Mouse (Mus musculus): Measurements from ENCODE around the gene Trappc2l. TPM values are rescaled to one million over a fixed set of nuclear protein-coding genes. Genes with fewer than 3 reads are reported as not detected.
"Not testable (repeated sequence)": the region's sequence is repeated elsewhere in the genome, so short reads cannot be mapped to it uniquely, and the experiment has no call there.

Gene Trappc2l
- polyA plus RNA-seq, 1 experiment from 2014 or later: 73.3 TPM

GRCm38 (mm10) chr8:122629388-122629787, 17.9 kb downstream of the Trappc2l start:
- Histone ChIP-seq H3K9ac (ENCODE audit: low read depth, low read length) (no peak overlapping the region), H3K36me3 (ENCODE audit: insufficient read depth, low read length) (no peaks in the 10 kb centered on the region), H3K4me2 (ENCODE audit: low read length) (no peak overlapping the region), H3K27ac (no peak overlapping the region), H3K4me3 (replicated peaks; ENCODE audit: low read depth, low read length) (no peak overlapping the region), H3K9me3 (replicated peaks; ENCODE audit: low read length) (no peaks in the 10 kb centered on the region), H3K27me3 (ENCODE audit: insufficient read depth, low read length) (no peaks in the 10 kb centered on the region), H3K4me1 (replicated peaks; ENCODE audit: insufficient read depth, low read length) (no peaks in the 10 kb centered on the region)
- DNase-seq (ENCODE audit: low spot score): no peak
- TF ChIP-seq CTCF (IDR thresholded peaks at IDR 0.05; ENCODE audit: low read depth): no peak
- WGBS: 46% methylated on average over 10 of the region's 10 CpGs
- no peak for ATAC-seq (replicated peaks; ENCODE audit: low FRiP score, low read depth)

GRCm38 (mm10) chr8:122630696-122631095, 19.3 kb downstream of the Trappc2l start:
- Histone ChIP-seq H3K4me1 (replicated peaks; ENCODE audit: insufficient read depth, low read length) (no peaks in the 10 kb centered on the region), H3K4me2 (ENCODE audit: low read length) (no peak overlapping the region; the same call in 1 of the 2 replicates), H3K27ac (no peak overlapping the region), H3K4me3 (replicated peaks; ENCODE audit: low read depth, low read length) (no peak overlapping the region), H3K27me3 (ENCODE audit: insufficient read depth, low read length) (no peaks in the 10 kb centered on the region), H3K9me3 (replicated peaks; ENCODE audit: low read length) (no peaks in the 10 kb centered on the region), H3K36me3 (ENCODE audit: insufficient read depth, low read length) (no peaks in the 10 kb centered on the region), H3K9ac (ENCODE audit: low read depth, low read length) (no peak overlapping the region)
- DNase-seq (ENCODE audit: low spot score) (no peak), ATAC-seq (replicated peaks; ENCODE audit: low FRiP score, low read depth) (peak; percentile 26; the same call in 1 of the 2 replicates)
- no peak for TF ChIP-seq CTCF (IDR thresholded peaks at IDR 0.05; ENCODE audit: low read depth)
- 50% methylated on average over 22 of the region's 22 CpGs for WGBS

GRCm38 (mm10) chr8:122632134-122632533, 20.7 kb downstream of the Trappc2l start:
- H3K4me1 ChIP-seq (replicated peaks; ENCODE audit: insufficient read depth, low read length); ATAC-seq (replicated peaks; ENCODE audit: low FRiP score, low read depth); H3K9me3 ChIP-seq (replicated peaks; ENCODE audit: low read length); H3K27ac ChIP-seq; DNase-seq (ENCODE audit: low spot score); H3K36me3 ChIP-seq (ENCODE audit: insufficient read depth, low read length); H3K9ac ChIP-seq (ENCODE audit: low read depth, low read length); H3K4me3 ChIP-seq (replicated peaks; ENCODE audit: low read depth, low read length); H3K4me2 ChIP-seq (ENCODE audit: low read length); H3K27me3 ChIP-seq (ENCODE audit: insufficient read depth, low read length): not testable (repeated sequence)
- WGBS: 69% methylated on average over 3 of the region's 3 CpGs

GRCm38 (mm10) chr8:122633205-122633604, 21.8 kb downstream of the Trappc2l start:
- Histone ChIP-seq H3K36me3 (ENCODE audit: insufficient read depth, low read length) (no peaks in the 10 kb centered on the region), H3K4me3 (replicated peaks; ENCODE audit: low read depth, low read length) (no peak overlapping the region), H3K27me3 (ENCODE audit: insufficient read depth, low read length) (no peaks in the 10 kb centered on the region), H3K4me2 (ENCODE audit: low read length) (no peak overlapping the region), H3K9me3 (replicated peaks; ENCODE audit: low read length) (no peaks in the 10 kb centered on the region), H3K4me1 (replicated peaks; ENCODE audit: insufficient read depth, low read length) (no peaks in the 10 kb centered on the region), H3K9ac (ENCODE audit: low read depth, low read length) (no peak overlapping the region), H3K27ac (no peak overlapping the region)
- no peak for DNase-seq (ENCODE audit: low spot score)
- WGBS: 93% methylated on average over 14 of the region's 14 CpGs
- TF ChIP-seq CTCF (IDR thresholded peaks at IDR 0.05; ENCODE audit: low read depth): no peak
- no peak for ATAC-seq (replicated peaks; ENCODE audit: low FRiP score, low read depth)

GRCm38 (mm10) chr8:122635878-122636802, 24.7 kb downstream of the Trappc2l start:
- Histone ChIP-seq H3K4me2 (ENCODE audit: low read length) (no peak overlapping the region), H3K27ac (0 out of 2 replicates have a peak overlapping the region, but pooled peaks have one; percentile 20), H3K4me1 (replicated peaks; ENCODE audit: insufficient read depth, low read length) (peaks cover 14% of the 10 kb centered on the region), H3K9me3 (replicated peaks; ENCODE audit: low read length) (no peaks in the 10 kb centered on the region), H3K4me3 (replicated peaks; ENCODE audit: low read depth, low read length) (no peak overlapping the region), H3K9ac (ENCODE audit: low read depth, low read length) (no peak overlapping the region), H3K36me3 (ENCODE audit: insufficient read depth, low read length) (no peaks in the 10 kb centered on the region), H3K27me3 (ENCODE audit: insufficient read depth, low read length) (no peaks in the 10 kb centered on the region)
- ATAC-seq (replicated peaks; ENCODE audit: low FRiP score, low read depth) (peak; percentile 63), DNase-seq (ENCODE audit: low spot score) (peak; percentile 50)
- WGBS: 41% methylated on average over 14 of the region's 14 CpGs
- no peak for TF ChIP-seq CTCF (IDR thresholded peaks at IDR 0.05; ENCODE audit: low read depth)

- peaks cover 14% of the 10 kb centered on the region for H3K4me1 ChIP-seq (replicated peaks; ENCODE audit: insufficient read depth, low read length)
- 69% methylated on average over 9 of the region's 9 CpGs for WGBS
- no peak overlapping the region for H3K27ac ChIP-seq
- H3K4me3 ChIP-seq (replicated peaks; ENCODE audit: low read depth, low read length): no peak overlapping the region
- ATAC-seq (replicated peaks; ENCODE audit: low FRiP score, low read depth) (no peak), DNase-seq (ENCODE audit: low spot score) (no peak)
- TF ChIP-seq CTCF (IDR thresholded peaks at IDR 0.05; ENCODE audit: low read depth): no peak
- no peaks in the 10 kb centered on the region for H3K9me3 ChIP-seq (replicated peaks; ENCODE audit: low read length)
- no peak overlapping the region for H3K4me2 ChIP-seq (ENCODE audit: low read length)
- no peaks in the 10 kb centered on the region for H3K36me3 ChIP-seq (ENCODE audit: insufficient read depth, low read length)
- H3K27me3 ChIP-seq (ENCODE audit: insufficient read depth, low read length): no peaks in the 10 kb centered on the region
- H3K9ac ChIP-seq (ENCODE audit: low read depth, low read length): no peak overlapping the region
Measured at GRCm38 (mm10) chr8:122636803-122637175, 25.3 kb downstream of the Trappc2l start.
